Mouse (Mus musculus): ENCODE results near the gene Cbfa2t3. TPM values are rescaled to one million over a fixed set of nuclear protein-coding genes. Genes with fewer than 3 reads are reported as not detected.

Gene Cbfa2t3
- polyA plus RNA-seq, 1 experiment from 2014 or later, result 3.3 TPM

DNA sequence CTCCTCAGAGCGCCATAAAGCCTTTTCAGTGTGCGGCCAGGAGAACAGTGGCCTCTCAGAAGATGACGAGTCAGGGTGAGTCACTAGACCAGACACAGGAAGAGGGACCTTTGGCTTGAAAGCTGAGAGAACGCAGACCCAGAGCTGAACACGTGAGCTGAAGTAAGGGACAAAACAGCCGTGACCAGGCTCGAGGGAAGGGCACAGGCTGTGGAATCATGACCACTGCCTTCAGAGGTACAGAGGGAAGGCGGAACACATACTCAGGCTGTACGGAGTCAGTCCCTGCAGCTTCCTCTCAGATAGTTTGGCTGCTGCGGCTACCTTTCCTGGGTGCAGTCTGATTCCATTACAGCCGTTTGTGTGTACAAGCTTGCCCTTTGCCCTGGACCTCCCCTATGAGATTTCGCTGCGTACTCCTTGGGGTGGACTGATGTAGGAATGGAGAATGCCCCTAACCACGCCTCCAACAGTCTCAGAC is 113.5 kb downstream of the Cbfa2t3 start:
- no peak overlapping the region for H3K9ac ChIP-seq (ENCODE audit: low read length)
- DNase-seq (ENCODE audit: low spot score) (no peak), ATAC-seq (ENCODE audit: insufficient number of reproducible peaks, low FRiP score, low TSS enrichment, low read depth) (no peak)
- WGBS, result 62% methylated on average over 14 of the region's 14 CpGs
- no peak overlapping the region for H3K4me3 ChIP-seq (ENCODE audit: low read depth, low read length)
- H3K36me3 ChIP-seq (ENCODE audit: control insufficient read depth, insufficient read depth, low read length), result no peaks in the 10 kb centered on the region
- no peaks in the 10 kb centered on the region for H3K27me3 ChIP-seq (ENCODE audit: control insufficient read depth, insufficient read depth, low read length)
- no peaks in the 10 kb centered on the region for H3K9me3 ChIP-seq (ENCODE audit: control insufficient read depth, low read length)
- 0 out of 2 replicates have a peak overlapping the region, but pooled peaks have one; percentile 8 for H3K27ac ChIP-seq (replicated peaks; ENCODE audit: low read depth, low read length)
- H3K4me1 ChIP-seq (ENCODE audit: control insufficient read depth, insufficient read depth, low read length), result peaks cover 9% of the 10 kb centered on the region; the same call in 1 of the 2 replicates
- no peak overlapping the region for H3K4me2 ChIP-seq (ENCODE audit: low read depth, severe bottlenecking)

GRCm38 (mm10) chr8:122584981-122585380 is 113.9 kb downstream of the Cbfa2t3 start:
- Histone ChIP-seq H3K4me3 (ENCODE audit: low read depth, low read length) (no peak overlapping the region), H3K27ac (replicated peaks; ENCODE audit: low read depth, low read length) (no peak overlapping the region), H3K9ac (ENCODE audit: low read length) (no peak overlapping the region), H3K27me3 (ENCODE audit: control insufficient read depth, insufficient read depth, low read length) (no peaks in the 10 kb centered on the region), H3K4me2 (ENCODE audit: low read depth, severe bottlenecking) (no peak overlapping the region), H3K4me1 (ENCODE audit: control insufficient read depth, insufficient read depth, low read length) (peaks cover 9% of the 10 kb centered on the region; the same call in 1 of the 2 replicates), H3K36me3 (ENCODE audit: control insufficient read depth, insufficient read depth, low read length) (no peaks in the 10 kb centered on the region), H3K9me3 (ENCODE audit: control insufficient read depth, low read length) (no peaks in the 10 kb centered on the region)
- 89% methylated on average over 9 of the region's 9 CpGs for WGBS
- no peak for ATAC-seq (ENCODE audit: insufficient number of reproducible peaks, low FRiP score, low TSS enrichment, low read depth)
- no peak for DNase-seq (ENCODE audit: low spot score)

DNA sequence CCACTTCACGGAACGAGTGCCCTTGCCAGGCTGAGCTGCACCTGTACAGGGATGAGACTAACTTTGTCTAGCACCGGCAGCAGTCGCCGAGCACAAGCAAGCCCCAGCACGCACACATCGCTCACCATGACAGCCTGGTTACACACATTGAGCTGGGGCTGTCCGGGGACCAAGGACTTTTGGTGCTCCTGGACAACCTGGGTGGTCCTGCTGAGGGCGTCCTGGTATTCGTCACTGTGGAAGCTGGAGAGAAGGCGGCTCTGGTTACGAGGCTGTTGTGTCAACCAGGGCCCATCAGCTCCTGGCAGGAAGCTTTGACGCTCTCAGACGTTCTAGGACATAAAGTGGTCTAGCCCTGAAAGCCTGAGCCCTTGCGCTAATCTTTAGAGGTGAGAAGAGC is 118.0 kb downstream of the Cbfa2t3 start:
- no peak for DNase-seq (ENCODE audit: low spot score)
- no peak for ATAC-seq (ENCODE audit: insufficient number of reproducible peaks, low FRiP score, low TSS enrichment, low read depth)
- Histone ChIP-seq H3K36me3 (ENCODE audit: control insufficient read depth, insufficient read depth, low read length) (no peaks in the 10 kb centered on the region), H3K27ac (replicated peaks; ENCODE audit: low read depth, low read length) (no peak overlapping the region), H3K27me3 (ENCODE audit: control insufficient read depth, insufficient read depth, low read length) (no peaks in the 10 kb centered on the region), H3K9ac (ENCODE audit: low read length) (no peak overlapping the region), H3K4me1 (ENCODE audit: control insufficient read depth, insufficient read depth, low read length) (peaks cover 29% of the 10 kb centered on the region), H3K4me3 (ENCODE audit: low read depth, low read length) (no peak overlapping the region), H3K9me3 (ENCODE audit: control insufficient read depth, low read length) (no peaks in the 10 kb centered on the region), H3K4me2 (ENCODE audit: low read depth, severe bottlenecking) (no peak overlapping the region)
- 38% methylated on average over 13 of the region's 15 CpGs for WGBS

DNA sequence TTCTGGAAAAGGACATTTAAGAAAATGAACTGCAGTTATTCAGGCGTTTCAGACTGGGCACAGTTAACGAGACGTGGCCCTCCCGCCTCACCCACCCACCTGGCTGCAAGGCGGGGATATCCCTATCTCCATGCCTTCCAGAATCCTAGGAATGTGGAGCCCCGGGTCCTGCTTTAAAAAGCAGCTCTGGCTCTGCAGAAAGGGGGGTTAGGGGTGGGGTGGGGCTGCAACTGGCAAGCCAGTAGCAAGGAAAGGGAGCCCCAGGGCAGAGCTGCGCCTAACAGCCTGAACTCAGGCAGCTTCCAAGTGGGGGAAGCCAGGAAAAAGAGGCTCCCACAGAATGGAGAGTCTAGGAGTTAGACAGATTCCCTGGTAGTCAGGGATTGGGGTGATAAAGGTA is 119.7 kb downstream of the Cbfa2t3 start:
- Histone ChIP-seq H3K9me3 (ENCODE audit: control insufficient read depth, low read length) (no peaks in the 10 kb centered on the region), H3K4me3 (ENCODE audit: low read depth, low read length) (no peak overlapping the region), H3K4me1 (ENCODE audit: control insufficient read depth, insufficient read depth, low read length) (peaks cover 37% of the 10 kb centered on the region), H3K4me2 (ENCODE audit: low read depth, severe bottlenecking) (no peak overlapping the region), H3K9ac (ENCODE audit: low read length) (peak overlapping the region; percentile 17; the same call in 1 of the 2 replicates), H3K27me3 (ENCODE audit: control insufficient read depth, insufficient read depth, low read length) (no peaks in the 10 kb centered on the region), H3K27ac (replicated peaks; ENCODE audit: low read depth, low read length) (0 out of 2 replicates have a peak overlapping the region, but pooled peaks have one; percentile 22), H3K36me3 (ENCODE audit: control insufficient read depth, insufficient read depth, low read length) (no peaks in the 10 kb centered on the region)
- no peak for DNase-seq (ENCODE audit: low spot score)
- WGBS, result 21% methylated on average over 7 of the region's 7 CpGs
- no peak for ATAC-seq (ENCODE audit: insufficient number of reproducible peaks, low FRiP score, low TSS enrichment, low read depth)

DNA sequence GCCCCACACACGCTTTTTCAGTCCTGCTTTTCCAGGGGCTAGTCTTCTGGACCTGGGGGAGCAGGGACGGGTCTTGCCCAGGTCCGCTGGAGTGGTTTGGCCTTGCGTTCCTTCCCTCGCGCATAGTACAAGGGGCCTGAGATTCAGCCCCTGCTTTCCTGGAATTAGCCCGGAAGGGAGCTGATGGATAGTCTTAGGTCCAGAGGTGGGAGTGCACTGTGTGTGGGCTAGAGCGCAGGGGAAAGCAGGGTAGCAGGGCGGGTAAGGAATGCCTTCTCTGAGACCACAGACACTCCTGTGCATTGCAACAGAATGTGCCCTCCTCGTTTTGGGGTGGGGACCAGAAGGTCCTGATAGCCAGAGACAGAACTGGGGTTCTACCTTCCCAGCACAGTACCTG is 121.8 kb downstream of the Cbfa2t3 start:
- no peaks in the 10 kb centered on the region for H3K27me3 ChIP-seq (ENCODE audit: control insufficient read depth, insufficient read depth, low read length)
- H3K9me3 ChIP-seq (ENCODE audit: control insufficient read depth, low read length), result no peaks in the 10 kb centered on the region
- H3K4me1 ChIP-seq (ENCODE audit: control insufficient read depth, insufficient read depth, low read length), result peaks cover 37% of the 10 kb centered on the region
- no peak overlapping the region for H3K4me3 ChIP-seq (ENCODE audit: low read depth, low read length)
- H3K4me2 ChIP-seq (ENCODE audit: low read depth, severe bottlenecking), result peak overlapping the region; percentile 90; the same call in 1 of the 2 replicates
- DNase-seq (ENCODE audit: low spot score) (no peak), ATAC-seq (ENCODE audit: insufficient number of reproducible peaks, low FRiP score, low TSS enrichment, low read depth) (no peak)
- peak overlapping the region; percentile 77 for H3K27ac ChIP-seq (replicated peaks; ENCODE audit: low read depth, low read length)
- H3K36me3 ChIP-seq (ENCODE audit: control insufficient read depth, insufficient read depth, low read length), result peaks cover 8% of the 10 kb centered on the region; the same call in 1 of the 2 replicates
- 0 out of 2 replicates have a peak overlapping the region, but pooled peaks have one; percentile 35 for H3K9ac ChIP-seq (ENCODE audit: low read length)
- WGBS, result 39% methylated on average over 10 of the region's 10 CpGs

DNA sequence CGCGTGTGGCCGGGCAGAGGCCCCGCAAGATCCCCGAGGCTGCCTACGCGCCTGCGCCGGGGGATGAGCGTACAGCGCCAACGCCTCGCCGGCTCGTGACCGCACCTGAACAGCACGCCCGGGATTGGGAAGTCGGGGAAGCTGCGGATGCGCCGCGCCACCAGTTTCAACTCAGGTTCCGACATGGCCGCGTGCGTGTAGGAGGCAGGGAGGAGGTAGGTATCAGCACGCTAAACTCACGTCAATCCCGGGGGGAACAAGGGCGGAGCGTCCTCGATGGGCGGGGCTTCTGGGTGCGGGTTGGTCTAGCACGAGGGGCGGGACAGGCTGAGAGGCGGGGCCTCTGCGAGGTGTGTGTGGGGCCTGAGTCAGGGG is 122.3 kb downstream of the Cbfa2t3 start, which contains the start of gene Aprt:
Gene Aprt, minus strand, starts transcription at position 262 of the 375 bp plus-strand sequence.
- H3K27ac ChIP-seq (replicated peaks; ENCODE audit: low read depth, low read length), result peak within 1 kb of the TSS; percentile 77
- no peaks in the 10 kb centered on the region for H3K9me3 ChIP-seq (ENCODE audit: control insufficient read depth, low read length)
- H3K4me3 ChIP-seq (ENCODE audit: low read depth, low read length), result peak within 1 kb of the TSS; percentile 53
- peaks cover 37% of the 10 kb centered on the region for H3K4me1 ChIP-seq (ENCODE audit: control insufficient read depth, insufficient read depth, low read length)
- peak within 1 kb of the TSS; percentile 74 for H3K9ac ChIP-seq (ENCODE audit: low read length)
- H3K27me3 ChIP-seq (ENCODE audit: control insufficient read depth, insufficient read depth, low read length), result no peaks in the 10 kb centered on the region
- WGBS, result under 1% methylated on average over 39 of the region's 39 CpGs
- H3K4me2 ChIP-seq (ENCODE audit: low read depth, severe bottlenecking), result peak within 1 kb of the TSS; percentile 90
- peak; percentile 98 for DNase-seq (ENCODE audit: low spot score)
- H3K36me3 ChIP-seq (ENCODE audit: control insufficient read depth, insufficient read depth, low read length), result peaks cover 12% of the 10 kb centered on the region; the same call in 1 of the 2 replicates
- peak; percentile 88 for ATAC-seq (ENCODE audit: insufficient number of reproducible peaks, low FRiP score, low TSS enrichment, low read depth)

DNA sequence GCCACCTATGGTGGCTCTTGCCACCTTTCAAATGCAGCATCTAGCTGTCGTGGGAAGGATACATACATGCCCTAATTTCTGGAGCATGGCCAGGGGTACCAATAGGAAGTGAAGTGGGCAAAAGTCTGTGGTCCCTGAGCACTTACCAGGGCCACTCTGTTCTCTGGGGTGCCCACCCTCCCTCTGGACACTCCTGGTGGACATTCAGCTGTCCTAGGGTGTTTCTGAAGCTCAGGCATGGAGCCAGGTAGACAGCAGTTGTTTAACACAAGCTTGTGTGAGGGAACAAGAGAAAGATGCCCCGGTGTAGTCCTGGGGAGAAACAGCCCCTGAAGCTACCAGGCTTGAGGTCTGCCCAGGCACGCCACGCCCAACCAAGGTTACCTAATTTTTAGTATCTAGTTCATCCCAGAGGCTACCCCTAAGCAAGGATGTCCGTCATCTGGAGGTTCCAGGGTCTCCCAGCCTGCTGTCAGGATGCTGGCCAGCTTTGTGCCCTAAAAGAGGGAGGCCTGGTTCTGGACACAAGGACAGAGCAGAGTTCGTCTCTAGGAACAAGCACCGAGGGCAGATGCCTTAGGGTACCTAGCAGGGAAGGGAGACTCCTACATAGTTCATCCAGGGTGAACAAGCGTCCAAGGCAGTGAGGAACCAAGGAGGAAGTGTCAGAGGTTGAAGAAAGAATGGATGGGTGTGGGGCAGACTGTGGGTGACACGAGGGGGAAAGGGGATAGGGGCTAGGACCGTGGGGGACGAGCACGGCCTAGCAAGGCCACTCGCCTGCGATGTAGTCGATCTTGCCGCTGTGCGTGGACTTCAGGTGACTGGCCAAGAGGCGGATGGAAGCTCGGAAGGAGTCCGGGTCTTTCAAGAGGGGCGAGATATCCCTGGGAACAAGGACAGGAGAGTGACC is 122.9 kb downstream of the Cbfa2t3 start:
- H3K4me3 ChIP-seq (ENCODE audit: low read depth, low read length), result peak overlapping the region; percentile 53
- H3K9ac ChIP-seq (ENCODE audit: low read length), result peak overlapping the region; percentile 74
- WGBS, result 20% methylated on average over 21 of the region's 21 CpGs
- no peaks in the 10 kb centered on the region for H3K27me3 ChIP-seq (ENCODE audit: control insufficient read depth, insufficient read depth, low read length)
- peaks cover 37% of the 10 kb centered on the region for H3K4me1 ChIP-seq (ENCODE audit: control insufficient read depth, insufficient read depth, low read length)
- peak overlapping the region; percentile 90 for H3K4me2 ChIP-seq (ENCODE audit: low read depth, severe bottlenecking)
- H3K36me3 ChIP-seq (ENCODE audit: control insufficient read depth, insufficient read depth, low read length), result peaks cover 16% of the 10 kb centered on the region; the same call in 1 of the 2 replicates
- no peak for DNase-seq (ENCODE audit: low spot score)
- H3K27ac ChIP-seq (replicated peaks; ENCODE audit: low read depth, low read length), result peak overlapping the region; percentile 55; the same call in 1 of the 2 replicates
- no peaks in the 10 kb centered on the region for H3K9me3 ChIP-seq (ENCODE audit: control insufficient read depth, low read length)
- ATAC-seq (ENCODE audit: insufficient number of reproducible peaks, low FRiP score, low TSS enrichment, low read depth), result no peak

- WGBS, result 83% methylated on average over 8 of the region's 8 CpGs
- 0 out of 2 replicates have a peak overlapping the region, but pooled peaks have one; percentile 90 for H3K4me2 ChIP-seq (ENCODE audit: low read depth, severe bottlenecking)
- peaks cover 37% of the 10 kb centered on the region for H3K4me1 ChIP-seq (ENCODE audit: control insufficient read depth, insufficient read depth, low read length)
- DNase-seq (ENCODE audit: low spot score) (no peak), ATAC-seq (ENCODE audit: insufficient number of reproducible peaks, low FRiP score, low TSS enrichment, low read depth) (no peak)
- H3K36me3 ChIP-seq (ENCODE audit: control insufficient read depth, insufficient read depth, low read length), result peaks cover 23% of the 10 kb centered on the region
- H3K27ac ChIP-seq (replicated peaks; ENCODE audit: low read depth, low read length), result no peak overlapping the region
- no peaks in the 10 kb centered on the region for H3K9me3 ChIP-seq (ENCODE audit: control insufficient read depth, low read length)
- H3K4me3 ChIP-seq (ENCODE audit: low read depth, low read length), result no peak overlapping the region; the same call in 1 of the 2 replicates
- H3K27me3 ChIP-seq (ENCODE audit: control insufficient read depth, insufficient read depth, low read length), result no peaks in the 10 kb centered on the region
- no peak overlapping the region for H3K9ac ChIP-seq (ENCODE audit: low read length)
These were observed 123.6 kb downstream of the Cbfa2t3 start for GRCm38 (mm10) chr8:122575286-122575685.

Data from limb, embryonic 11.5 days (tissue).